Mouse (Mus musculus): ENCODE measurements around the gene Mmd2.
A peak's percentile ranks its signal among the peaks of the same experiment; 100 is the strongest.

Mmd2 gene

GRCm38 (mm10) chr5:142608259-142608988 is at the start of gene Mmd2:
TSS of gene Mmd2 (minus strand) at chr5:142608800.
- no peak for DNase-seq (ENCODE audit: low read depth)

DNA sequence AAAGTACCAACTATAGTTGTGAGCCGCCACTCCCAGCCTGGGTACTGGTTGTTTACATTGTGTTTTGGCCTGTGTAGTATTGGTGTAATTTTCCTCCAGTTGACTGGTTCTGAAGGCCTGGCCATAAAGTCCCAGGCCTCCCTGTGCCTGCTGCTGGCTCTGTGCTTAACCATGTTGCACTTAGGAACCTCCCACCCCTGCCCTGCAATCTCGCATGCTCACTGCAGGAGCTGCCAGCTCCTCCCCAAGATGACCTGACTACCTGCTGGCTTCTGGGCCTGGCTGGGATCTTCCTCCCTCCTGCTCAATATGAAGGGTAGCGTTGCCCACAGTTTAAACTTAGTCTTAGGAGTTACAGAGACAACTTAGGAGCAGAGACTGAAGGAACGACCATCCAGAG is 43.7 kb upstream of the Mmd2 start:
- no peak for DNase-seq (ENCODE audit: low read depth)

DNA sequence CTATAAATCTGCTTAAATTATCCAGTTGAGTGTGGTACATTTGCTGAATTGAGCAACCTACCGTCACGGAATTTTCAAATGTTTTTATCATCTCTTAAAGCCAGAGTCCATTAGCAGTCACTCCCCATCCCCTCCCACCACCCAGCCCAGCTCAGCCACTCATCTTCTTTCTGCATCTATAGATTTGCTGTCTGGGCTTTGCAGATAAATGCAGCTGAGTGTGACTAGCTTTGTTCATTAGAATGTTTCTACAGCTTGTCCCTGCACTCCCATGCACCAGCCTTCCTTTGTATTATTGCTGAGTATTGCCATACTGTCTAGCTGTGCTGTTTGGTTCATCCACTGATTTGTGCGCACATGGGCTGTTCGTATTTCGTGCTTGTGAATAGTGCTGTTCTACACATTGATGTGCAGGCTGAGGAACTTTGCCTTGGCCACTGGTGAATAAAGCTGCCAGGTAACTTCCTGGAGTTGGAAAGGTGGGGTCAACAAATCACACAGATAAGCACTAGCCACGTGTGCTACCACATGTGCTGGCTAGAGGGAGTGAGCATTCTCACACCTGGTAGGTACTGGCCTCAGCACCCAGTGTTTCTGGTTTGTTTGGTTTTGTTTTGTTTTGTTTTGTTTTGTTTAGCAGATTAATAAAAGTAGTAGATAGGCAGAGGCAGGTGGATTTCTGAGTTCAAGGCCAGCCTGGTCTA is 42.3 kb upstream of the Mmd2 start:
- no peak for DNase-seq (ENCODE audit: low read depth)

DNA sequence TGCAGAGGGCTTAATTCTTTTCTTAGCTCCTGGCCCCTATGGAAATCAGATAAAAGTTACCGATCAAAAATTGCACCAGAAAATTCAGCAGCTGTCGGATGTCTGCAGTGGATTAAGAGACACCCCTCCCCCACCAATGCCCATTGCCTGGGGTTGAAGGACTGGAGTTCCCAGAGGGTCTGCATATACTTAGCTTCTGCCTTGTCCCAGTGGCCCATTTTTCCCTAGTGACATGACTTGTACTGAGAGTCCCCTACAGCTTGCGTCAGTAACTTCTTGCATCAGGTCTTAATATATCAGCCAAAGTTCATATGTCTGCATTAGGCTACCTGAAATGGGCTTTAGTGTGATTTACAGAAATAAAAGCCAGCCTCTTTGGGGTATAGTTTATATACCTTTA is 41.8 kb upstream of the Mmd2 start:
- no peak for DNase-seq (ENCODE audit: low read depth)

- no peak for DNase-seq (ENCODE audit: low read depth)
Measured at GRCm38 (mm10) chr5:142649460-142650050, 41.0 kb upstream of the Mmd2 start.

DNA sequence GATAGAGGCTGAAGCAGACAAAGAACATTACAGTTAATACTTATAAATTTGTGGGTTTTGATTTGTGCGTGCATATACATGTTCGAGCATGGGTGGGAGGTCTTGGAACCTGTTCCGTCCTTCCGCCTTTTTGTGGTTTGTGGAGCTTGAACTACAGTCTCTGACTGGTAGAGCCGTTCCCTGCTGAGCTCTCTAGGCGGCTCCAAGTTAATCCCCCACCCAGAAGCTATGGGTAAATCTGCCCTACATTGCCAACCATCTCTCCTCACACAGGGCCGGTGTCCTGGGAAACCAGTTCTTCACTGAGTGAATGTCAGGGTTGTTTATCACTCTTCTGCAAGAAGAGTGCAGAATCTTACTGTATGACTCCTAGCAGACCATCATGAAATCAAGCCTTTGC is 39.6 kb upstream of the Mmd2 start:
- no peak for DNase-seq (ENCODE audit: low read depth)

DNA sequence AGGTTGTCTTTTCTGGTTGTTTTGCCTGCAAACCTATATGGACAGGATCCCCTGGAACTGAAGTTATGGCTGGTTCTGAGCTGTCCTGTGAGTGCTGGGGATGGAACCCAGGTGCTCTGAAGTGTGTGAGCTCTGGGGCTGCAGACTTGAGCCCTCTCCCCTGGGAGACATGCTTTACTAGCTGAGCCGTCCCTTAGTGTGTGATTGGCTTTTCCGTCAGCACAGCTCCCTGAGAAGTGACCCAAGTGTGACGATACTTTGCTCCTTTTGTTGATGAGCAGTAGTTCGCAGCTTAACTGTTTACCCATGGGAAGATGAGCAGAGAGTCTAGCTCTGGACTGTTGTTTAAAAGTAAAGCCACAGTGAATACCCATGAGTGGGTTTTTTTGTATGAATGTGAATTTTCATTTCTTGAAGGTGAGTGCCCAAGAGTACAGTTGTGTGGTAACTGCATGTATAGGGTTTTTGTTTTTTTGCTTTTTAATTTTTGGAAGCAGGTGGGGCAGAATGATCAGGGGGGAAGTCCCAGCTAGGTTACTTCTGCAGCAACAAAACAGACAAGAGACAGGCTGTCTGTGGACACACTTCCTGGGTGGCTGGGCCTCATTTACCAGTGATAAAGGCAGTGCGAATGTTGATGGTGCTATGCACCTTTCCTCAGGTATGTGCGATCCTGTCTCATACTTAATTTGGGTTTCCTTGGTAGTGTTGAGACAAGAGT is 32.9 kb upstream of the Mmd2 start:
- DNase-seq (ENCODE audit: low read depth): no peak

- no peak for DNase-seq (ENCODE audit: low read depth)
Measured at GRCm38 (mm10) chr5:142640088-142640487, 31.5 kb upstream of the Mmd2 start.

DNA sequence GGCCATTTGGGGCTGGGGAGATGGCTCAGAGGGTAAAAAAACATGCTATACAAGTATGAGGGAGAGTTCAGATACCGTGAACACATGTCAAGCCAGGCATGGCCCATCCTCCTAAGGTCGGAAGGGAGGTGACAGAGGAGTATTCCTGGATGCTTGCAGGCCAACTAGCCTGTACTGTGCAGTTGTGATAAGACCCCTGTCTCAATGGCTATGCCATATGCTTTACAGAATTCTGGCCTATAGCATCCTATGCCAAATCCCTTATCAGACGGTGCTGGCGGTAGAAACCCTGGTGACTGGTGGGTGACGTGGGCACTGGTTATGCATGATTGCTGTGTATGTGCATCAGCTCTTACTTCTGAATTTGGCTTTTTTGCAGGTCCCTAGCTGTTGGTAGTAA is 29.2 kb upstream of the Mmd2 start:
- DNase-seq (ENCODE audit: low read depth): no peak

GRCm38 (mm10) chr5:142630224-142630623 is 21.6 kb upstream of the Mmd2 start:
- DNase-seq (ENCODE audit: low read depth): peak; percentile 79

DNA sequence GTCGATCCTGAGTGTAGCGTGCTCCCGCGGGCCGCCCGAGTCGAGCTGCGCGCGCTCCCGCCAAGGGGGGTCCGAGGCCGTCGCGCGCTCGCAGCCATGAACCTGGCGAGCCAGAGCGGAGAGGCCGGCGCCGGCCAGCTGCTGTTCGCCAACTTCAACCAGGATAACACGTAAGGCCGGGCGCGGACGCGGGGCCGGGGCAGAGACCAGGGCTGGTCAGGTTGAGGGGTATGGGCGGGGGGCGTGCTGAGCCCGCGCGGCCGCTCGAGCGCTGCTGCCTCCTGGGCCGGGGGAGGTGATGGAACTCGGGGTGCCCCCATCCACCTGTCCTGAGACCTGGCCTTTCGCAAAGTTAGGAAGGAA is 21.0 kb upstream of the Mmd2 start:
- no peak for DNase-seq (ENCODE audit: low read depth)

GRCm38 (mm10) chr5:142628726-142629662 is 20.4 kb upstream of the Mmd2 start:
- peak; percentile 96 for DNase-seq (ENCODE audit: low read depth)

DNA sequence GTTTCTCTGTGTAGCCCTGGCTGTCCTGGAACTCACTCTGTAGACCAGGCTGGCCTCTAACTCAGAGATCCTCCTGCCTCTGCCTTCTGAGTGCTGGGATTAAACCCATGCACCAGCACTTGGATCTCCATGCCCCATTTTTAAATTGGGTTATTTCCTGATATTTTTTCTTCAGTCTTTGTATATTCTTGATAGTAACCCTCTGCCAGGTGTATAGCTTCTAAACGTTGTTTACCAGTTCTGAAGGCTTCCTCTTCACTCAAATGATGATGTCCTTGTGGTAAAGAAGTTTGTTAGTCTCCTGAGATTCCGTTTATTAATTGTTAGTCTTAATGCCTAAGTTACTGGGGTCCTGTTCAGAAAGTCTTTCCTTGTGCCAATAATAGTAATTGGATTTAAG is 18.8 kb upstream of the Mmd2 start, which contains the start of gene Wipi2:
TSS of gene Wipi2 (plus strand) at position 301 of the 400 bp plus-strand sequence.
- DNase-seq (ENCODE audit: low read depth): no peak

- DNase-seq (ENCODE audit: low read depth): peak; percentile 9
Measured at GRCm38 (mm10) chr5:142623080-142623479, 14.5 kb upstream of the Mmd2 start.

GRCm38 (mm10) chr5:142622134-142622533 is 13.5 kb upstream of the Mmd2 start:
- DNase-seq (ENCODE audit: low read depth): no peak

DNA sequence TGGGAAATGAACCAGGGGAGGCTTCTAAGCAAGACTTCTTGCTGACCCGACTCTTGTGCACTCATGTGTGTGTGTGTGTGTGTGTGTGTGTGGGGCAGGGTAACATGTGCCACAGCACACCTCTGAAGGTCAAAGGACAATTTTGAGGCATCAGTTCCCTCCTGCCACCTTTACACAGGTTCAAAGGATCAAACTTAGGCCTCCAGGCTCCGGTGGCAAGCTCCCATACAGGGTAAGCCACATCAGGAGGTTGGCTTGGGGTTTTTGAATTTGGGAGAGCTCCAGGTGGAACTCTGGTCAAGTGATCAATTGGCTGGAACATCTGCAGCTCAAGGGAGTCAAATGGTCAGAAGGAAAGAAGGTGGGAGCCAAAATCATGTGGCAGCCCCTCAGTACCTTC is 12.8 kb upstream of the Mmd2 start:
- no peak for DNase-seq (ENCODE audit: low read depth)

DNA sequence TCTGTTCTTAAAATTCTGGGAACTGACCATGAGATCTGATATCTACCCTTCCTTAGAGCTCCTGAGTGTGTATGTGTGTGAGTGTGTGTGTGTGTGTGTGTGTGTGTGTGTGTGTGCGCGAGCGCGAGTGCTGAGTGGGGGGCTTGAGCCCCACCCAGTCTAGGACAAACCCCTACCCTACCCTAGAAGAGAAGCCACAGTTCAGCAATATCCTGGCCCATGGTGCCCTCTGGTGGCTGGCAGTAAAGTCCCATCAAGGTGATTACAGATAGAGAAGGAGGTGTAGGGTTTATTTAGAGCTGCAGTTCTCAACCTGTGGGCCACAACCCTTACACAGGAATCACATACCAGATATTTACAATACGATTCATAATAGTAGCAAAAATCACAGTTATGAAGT is 11.3 kb upstream of the Mmd2 start:
- DNase-seq (ENCODE audit: low read depth): peak; percentile 48

DNA sequence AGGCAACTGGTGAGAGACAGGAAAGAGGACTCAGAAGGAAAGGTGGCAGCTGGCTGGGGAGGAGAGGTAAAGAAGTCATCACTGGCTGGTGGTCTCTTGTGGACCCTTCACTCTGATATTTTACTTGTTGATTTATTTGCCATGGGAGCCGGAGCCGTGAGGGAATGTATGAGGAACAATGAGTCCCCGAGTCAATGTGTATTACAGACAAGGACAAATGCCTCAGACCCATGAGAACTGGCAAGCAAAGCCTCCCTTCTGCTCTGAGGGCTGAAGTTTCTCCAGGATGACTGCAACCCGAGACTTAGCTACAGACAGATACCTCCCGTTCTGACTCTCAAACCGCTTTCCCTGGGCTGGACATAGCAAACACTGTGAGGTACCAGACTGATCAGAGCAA is 7.7 kb upstream of the Mmd2 start:
- no peak for DNase-seq (ENCODE audit: low read depth)

DNA sequence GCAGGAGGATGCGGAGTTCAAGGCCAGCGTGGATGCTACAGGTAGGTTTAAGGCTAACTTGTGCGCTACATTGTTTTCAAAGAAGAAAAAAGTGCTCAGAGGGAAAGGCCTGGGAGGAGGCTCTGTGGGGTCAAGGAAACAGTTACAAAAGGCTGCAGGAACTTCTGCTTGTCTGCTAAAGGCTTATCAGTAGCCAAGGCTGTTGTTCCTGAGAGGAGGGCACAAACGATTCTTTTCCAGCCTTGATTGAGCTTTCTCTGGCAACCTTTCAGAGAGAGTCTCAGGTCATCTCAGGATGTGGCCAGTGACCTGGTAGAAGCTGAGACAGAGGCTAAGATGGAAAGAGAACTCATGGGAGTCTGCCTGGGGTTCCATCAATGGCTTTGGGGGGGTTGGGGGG is 7.0 kb upstream of the Mmd2 start:
- DNase-seq (ENCODE audit: low read depth): no peak

DNA sequence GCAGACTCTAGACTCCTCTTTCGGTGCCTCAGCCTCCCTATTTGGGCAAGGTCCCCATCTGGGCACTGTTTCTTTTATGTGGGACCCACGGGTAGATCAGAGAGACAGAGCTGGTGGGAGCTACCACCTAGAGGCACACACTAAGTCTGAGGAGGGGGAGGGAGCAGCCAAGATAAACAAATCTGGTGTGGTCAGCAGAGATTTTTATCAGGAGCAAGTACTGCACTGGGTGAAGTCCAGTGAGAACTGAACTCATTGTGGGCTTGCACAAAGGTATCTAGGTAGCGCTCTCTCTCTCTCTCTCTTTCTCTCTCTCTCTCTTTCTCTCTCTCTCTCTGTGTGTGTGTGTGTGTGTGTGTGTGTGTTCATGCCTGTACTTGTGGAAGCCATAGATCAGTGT is 5.9 kb upstream of the Mmd2 start:
- DNase-seq (ENCODE audit: low read depth): no peak

GRCm38 (mm10) chr5:142610362-142610761 is 1.8 kb upstream of the Mmd2 start:
- DNase-seq (ENCODE audit: low read depth): no peak

DNA sequence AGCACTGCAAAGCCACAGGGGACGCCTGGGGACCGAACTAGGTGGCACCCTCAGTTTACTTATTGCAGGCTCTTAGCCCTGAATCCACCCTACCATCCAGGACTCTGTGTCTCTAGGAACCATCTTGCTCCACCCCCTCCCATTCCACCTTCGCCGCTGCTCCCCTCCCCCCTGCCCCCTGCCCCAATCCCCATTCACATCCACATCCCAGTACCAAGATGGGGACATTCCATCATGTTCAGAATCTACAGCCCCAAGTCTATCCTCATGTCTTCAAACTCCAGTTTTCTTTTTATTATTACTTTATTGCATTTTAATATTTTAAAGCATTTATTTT is 357 bp upstream of the Mmd2 start:
- no peak for DNase-seq (ENCODE audit: low read depth)

All from 416B (cell line).